Mouse (Mus musculus) heart, adult 8-10 months (tissue): ENCODE data around the gene Rasgef1c. TPM values are rescaled to one million over a fixed set of nuclear protein-coding genes. Genes with fewer than 3 reads are reported as not detected.

Experiments
- DNase-seq: peaks from one replicate; pipeline ENCODE4 v3.0.0; 2022; ENCODE audit warnings: low spot score
- total RNA-seq, 4 experiments: library from RNA; stranded (reverse); gene quantifications; 2 replicates each; pipeline ENCODE4 v1.2.4; 2022

The Rasgef1c gene
- total RNA-seq, 4 experiments from 2014 or later: 0.23 to 0.56 (median 0.44) TPM

DNA sequence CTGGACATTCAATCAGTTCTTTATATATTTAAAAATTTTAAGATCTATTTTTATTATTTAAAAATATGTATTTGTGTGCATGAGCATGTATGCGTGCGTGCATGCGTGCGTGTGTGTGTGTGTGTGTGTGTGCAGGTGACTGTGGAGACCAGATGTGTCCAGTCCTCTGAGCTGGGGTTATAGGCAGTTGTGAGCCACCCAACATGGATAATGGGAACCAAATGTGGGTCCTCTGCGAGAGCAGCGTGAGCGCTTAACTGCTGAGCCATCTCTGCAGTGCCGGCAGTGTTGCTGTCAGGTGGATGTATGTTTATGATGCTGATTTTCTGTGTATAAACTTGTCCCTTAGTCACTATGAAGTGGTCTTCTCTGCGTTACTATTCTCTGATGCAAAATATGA, 21.9 kb downstream of the Rasgef1c start:
- DNase-seq: no peak

GRCm38 (mm10) chr11:49926183-49926582, 24.5 kb downstream of the Rasgef1c start:
- DNase-seq: no peak

DNA sequence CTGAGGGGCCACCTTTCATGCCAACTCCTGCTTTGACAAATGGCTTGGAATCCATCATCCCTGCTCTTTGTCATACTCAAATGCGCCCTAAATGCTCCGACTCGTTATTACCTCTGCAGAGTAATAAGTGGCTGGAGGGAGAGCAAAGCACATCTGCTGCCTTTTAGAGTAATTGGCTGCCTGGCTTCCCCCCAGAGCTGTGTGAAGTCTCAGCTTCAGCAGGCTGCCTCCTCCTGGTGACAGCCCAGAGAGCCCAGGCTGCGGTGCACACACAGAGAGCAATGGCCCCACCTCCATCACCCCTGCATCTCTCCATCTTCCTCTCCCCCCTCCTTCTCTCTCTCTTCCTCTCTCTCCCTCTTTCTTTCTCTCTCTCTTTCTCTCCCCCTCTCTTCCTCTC, 25.5 kb downstream of the Rasgef1c start:
- DNase-seq: no peak

DNA sequence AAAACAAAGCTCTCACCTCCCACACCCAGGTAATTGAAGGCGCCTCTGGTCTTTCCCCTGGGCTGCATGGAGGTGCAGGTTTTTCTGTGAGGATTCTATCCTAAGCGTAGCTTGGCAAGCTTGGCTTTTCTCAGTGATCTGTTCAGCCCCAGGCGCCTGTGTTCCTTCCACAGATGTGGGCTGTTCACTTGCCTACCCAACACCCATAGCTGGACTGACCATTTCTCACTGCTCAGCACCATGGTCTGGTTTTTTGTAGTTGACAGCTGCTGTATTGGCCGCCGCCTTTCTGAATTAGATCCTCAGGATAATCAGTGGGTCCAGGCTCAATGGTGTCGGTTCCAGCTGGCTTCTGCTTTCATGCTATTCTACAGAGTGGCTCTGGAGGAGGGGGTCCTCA, 26.0 kb downstream of the Rasgef1c start:
- DNase-seq: no peak

DNA sequence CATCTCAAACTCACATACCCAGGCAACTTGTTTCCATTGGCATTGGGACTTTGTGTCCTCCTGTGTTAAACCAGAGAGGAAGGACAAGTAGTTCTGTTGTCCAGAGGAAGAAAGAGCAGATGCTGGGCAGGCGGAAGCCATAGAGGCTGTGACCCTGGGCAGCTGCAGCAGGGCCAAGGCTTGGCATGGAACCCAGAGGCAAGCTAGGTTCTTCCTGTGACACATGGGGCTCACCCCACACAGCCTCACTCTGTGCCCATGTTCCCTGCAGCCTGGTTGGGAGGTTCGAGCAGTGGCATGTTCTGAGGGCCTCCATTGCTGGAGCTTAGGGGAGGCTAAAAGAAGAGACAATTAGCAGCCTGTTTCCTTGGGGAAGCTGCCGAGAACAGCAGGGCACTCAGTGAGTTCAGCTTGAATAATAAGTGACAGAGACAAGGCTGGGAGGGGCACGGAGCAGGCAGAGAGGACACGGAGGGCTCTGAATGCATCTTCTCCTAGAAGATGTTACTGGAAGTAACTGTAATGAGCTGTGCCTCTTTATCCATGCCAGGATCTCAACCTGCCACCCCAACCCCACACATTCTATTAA, 29.5 kb downstream of the Rasgef1c start:
- no peak for DNase-seq

- DNase-seq: no peak
Measured at GRCm38 (mm10) chr11:49931853-49932252, 30.2 kb downstream of the Rasgef1c start.

- no peak for DNase-seq
Measured at GRCm38 (mm10) chr11:49933811-49934210, 32.2 kb downstream of the Rasgef1c start.

- DNase-seq: peak; percentile 25
Measured at GRCm38 (mm10) chr11:49934322-49934721, 32.7 kb downstream of the Rasgef1c start.

GRCm38 (mm10) chr11:49936458-49936857, 34.8 kb downstream of the Rasgef1c start:
- DNase-seq: no peak

GRCm38 (mm10) chr11:49937779-49938178, 36.1 kb downstream of the Rasgef1c start:
- no peak for DNase-seq

- no peak for DNase-seq
Measured at GRCm38 (mm10) chr11:49938258-49939164, 36.9 kb downstream of the Rasgef1c start.

DNA sequence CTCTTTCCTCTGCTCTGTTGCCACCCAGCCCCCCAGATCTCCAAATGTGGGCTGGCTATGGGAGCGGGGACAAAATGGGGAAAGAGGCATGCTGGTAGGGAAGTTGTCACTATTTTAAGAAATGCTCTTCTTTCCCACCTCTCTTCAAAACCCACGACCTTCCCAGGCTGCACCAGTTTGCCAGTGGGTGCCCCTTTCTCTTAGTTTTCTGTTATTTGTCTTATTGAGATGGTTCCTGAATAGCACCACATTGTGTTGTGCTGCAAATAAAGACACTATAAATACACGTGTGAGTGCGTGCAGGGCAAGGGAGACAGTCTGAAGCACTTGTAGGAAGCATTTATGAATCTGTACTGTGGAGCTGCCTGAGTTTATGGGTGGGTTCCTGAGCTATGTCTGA, 41.2 kb downstream of the Rasgef1c start:
- no peak for DNase-seq

DNA sequence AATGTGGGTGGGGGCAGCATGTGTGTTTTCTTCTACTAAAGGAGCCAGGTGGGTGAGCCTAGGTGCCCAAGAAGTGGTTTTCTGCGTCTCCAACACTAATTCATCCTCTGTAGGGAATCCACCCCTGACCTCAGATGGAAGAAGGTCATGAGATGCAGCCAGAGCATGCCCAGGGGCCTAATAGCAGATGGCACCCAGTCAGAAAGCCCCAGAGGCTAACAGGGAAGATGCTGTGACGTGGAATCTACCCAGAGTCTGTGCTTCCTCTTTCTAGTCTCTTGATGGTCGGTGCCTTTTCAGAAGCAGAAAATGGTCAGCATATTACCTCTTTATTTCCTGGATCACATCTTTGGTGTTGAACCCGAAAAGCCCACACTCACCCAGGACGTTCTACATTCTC, 42.3 kb downstream of the Rasgef1c start:
- no peak for DNase-seq

DNA sequence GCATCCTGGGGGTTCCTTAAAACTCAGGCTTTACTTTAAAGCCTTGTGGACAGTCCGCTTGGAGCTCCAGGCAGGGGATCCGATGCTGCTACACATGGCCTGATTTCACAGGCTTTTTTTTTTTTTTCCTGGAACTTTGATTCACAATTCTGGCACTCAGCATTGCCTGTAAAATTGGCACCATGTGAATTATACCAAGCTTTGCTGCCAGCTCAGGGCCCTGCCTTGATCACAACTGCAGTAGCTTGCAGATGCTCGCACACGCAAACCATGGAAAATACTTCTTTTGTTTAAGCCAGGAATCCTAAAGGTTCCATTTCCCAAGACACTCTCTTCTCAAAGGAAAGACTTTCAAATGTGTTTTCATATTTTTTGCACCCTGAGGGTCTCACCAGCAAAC, 44.1 kb downstream of the Rasgef1c start:
- no peak for DNase-seq

DNA sequence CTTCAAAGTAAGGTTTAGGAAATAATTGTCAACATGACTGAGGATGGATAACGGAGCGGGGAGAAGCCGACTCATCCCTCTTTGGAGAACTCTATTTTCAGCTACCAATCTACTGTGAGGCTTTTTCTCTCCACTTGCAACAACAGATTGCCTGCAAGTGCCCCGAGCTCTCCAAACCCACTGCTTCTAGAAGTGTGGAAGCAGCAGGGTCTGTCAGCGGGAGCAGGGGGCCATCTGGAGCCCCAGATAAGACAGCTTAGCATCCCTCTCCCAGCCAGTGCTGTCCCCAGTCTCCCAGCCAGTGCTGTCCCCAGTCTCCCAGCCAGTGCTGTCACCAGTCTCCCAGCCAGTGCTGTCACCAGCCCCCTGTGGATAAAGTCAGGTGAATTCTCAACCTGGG, 48.2 kb downstream of the Rasgef1c start:
- DNase-seq: no peak

- no peak for DNase-seq
Measured at GRCm38 (mm10) chr11:49953616-49954015, 52.0 kb downstream of the Rasgef1c start.

DNA sequence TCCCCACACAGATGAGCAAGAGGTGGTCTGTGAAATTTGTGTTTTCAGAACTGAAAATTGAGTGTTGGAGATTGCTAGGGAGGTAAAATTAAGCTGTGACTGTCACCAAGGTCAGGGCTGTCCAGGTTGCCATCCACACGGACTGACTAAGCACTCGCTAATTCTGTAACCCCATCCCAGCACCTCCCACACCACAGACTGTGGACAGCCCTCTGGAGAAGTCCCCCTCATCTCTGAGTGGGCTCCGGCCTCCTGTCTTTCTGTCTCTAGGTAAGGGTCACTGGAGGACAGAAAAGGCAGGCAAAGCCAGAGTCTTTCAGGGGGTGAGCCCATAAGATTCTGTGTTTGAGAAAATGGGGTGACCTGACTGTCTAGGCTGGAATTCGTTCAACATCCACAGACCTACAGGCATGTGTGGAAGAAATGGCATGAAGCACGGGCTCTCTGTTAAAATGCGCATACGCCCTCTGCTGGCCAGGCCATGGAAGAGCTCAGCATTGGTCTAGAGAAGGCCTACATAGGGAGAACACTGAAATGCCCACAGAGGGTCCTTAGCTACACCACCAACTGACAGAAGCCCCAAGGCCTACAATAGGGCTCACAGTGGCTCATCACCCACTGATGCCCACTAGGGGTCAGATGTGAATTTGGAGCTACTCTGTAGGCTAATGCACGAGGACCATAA, 54.1 kb downstream of the Rasgef1c start:
- peak; percentile 35 for DNase-seq

DNA sequence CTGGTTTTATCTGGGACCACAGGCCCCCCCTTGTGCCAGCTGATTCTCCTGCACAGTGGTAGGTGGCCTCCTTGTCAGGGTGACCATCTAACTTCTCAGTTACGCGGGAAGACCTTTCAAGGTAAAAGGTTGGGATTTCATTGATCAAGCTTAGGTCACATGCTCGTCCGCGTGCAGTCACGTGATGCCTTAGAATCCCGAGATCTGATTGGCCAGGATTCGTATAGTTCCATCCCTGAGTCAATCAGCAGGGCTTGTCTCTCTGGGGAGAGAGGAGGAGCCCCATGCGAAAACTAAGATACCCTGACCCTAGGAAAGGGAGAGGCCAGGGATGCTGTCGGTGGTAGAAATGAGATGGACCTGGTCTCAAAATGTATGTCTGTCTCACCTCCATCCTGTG, 56.4 kb downstream of the Rasgef1c start:
- no peak for DNase-seq

GRCm38 (mm10) chr11:49961098-49961740, 59.6 kb downstream of the Rasgef1c start:
- DNase-seq: peak; percentile 34

DNA sequence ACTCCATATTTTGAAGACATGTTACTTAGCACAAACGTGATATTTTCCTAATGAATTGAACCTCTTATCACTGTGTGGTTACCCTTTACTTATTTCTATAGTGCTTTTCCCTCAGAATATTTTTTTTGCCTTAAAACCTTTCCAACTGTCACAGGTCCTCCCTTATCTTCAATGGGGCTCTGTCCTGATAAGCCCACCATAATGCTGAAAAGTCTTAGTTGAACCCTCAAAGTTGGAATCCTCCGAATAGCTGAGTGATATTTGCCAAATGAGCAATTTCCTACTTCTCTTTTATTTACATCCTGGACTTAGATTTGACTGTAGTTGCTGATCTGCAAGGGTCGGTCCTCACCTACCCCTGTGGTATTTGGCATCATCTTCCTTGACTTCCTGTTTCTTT, 63.7 kb downstream of the Rasgef1c start:
- DNase-seq: no peak

- no peak for DNase-seq
Measured at GRCm38 (mm10) chr11:49969692-49970091, 68.1 kb downstream of the Rasgef1c start.
